Mouse (Mus musculus): Measurements from ENCODE around the gene Miga2. TPM values are rescaled to one million over a fixed set of nuclear protein-coding genes. Genes with fewer than 3 reads are reported as not detected.

The Miga2 gene
- polyA plus RNA-seq, 1 experiment from 2014 or later, result 32.6 TPM

- Histone ChIP-seq H3K9me3 (replicated peaks) (no peaks in the 10 kb centered on the region), H3K36me3 (peaks cover 4% of the 10 kb centered on the region; the same call in 1 of the 2 replicates), H3K4me1 (replicated peaks) (peaks cover 35% of the 10 kb centered on the region), H3K9ac (no peak overlapping the region), H3K27me3 (no peaks in the 10 kb centered on the region), H3K4me3 (no peak overlapping the region), H3K27ac (no peak overlapping the region), H3K4me2 (no peak overlapping the region)
- ATAC-seq (replicated peaks; ENCODE audit: insufficient number of reproducible peaks, insufficient read depth, low FRiP score, low read depth), result no peak
- WGBS, result 70% methylated on average over 4 of the region's 4 CpGs
These were observed 57.4 kb downstream of the Miga2 start for GRCm38 (mm10) chr2:30421432-30421831.

- no peak for ATAC-seq (replicated peaks; ENCODE audit: insufficient number of reproducible peaks, insufficient read depth, low FRiP score, low read depth)
- Histone ChIP-seq H3K27ac (no peak overlapping the region), H3K4me3 (no peak overlapping the region), H3K9ac (no peak overlapping the region), H3K9me3 (replicated peaks) (no peaks in the 10 kb centered on the region), H3K27me3 (no peaks in the 10 kb centered on the region), H3K36me3 (peaks cover 78% of the 10 kb centered on the region), H3K4me1 (replicated peaks) (peaks cover 8% of the 10 kb centered on the region; the same call in 1 of the 2 replicates), H3K4me2 (no peak overlapping the region)
These were observed 65.1 kb downstream of the Miga2 start for GRCm38 (mm10) chr2:30429156-30429555.

Small RNA genes lying within 50 kb of the gene (microRNA-seq; reads per million reads assigned to microRNA genes)
- not detected for gene Gm47292

Other genes with a start within 250 kb of the Miga2 start
- gene Zer1, start 239.6 kb upstream of the Miga2 start, polyA plus RNA-seq (2015; fragmentation: Nextera tagmentation; extraction: Ambion mirVana), result 5.0 and 6.8 TPM in 2 replicates
- 5.6 and 6.4 TPM in 2 replicates for gene Tbc1d13, start 230.5 kb upstream of the Miga2 start, polyA plus RNA-seq (2015; fragmentation: Nextera tagmentation; extraction: Ambion mirVana)
- 33.9 and 35.1 TPM in 2 replicates for gene Endog, start 192.7 kb upstream of the Miga2 start, polyA plus RNA-seq (2015; fragmentation: Nextera tagmentation; extraction: Ambion mirVana)
- 27.3 and 36.3 TPM in 2 replicates for gene Spout1, start 185.8 kb upstream of the Miga2 start, polyA plus RNA-seq (2015; fragmentation: Nextera tagmentation; extraction: Ambion mirVana)
- 21.1 and 22.1 TPM in 2 replicates for gene Kyat1, start 158.4 kb upstream of the Miga2 start, polyA plus RNA-seq (2015; fragmentation: Nextera tagmentation; extraction: Ambion mirVana)
- gene Lrrc8a, start 126.5 kb upstream of the Miga2 start, polyA plus RNA-seq (2015; fragmentation: Nextera tagmentation; extraction: Ambion mirVana), result 37.7 and 40.0 TPM in 2 replicates
- 0.33 and 0.38 TPM in 2 replicates for gene Gm28035, start 123.7 kb upstream of the Miga2 start, polyA plus RNA-seq (2015; fragmentation: Nextera tagmentation; extraction: Ambion mirVana)
- 8.4 and 10.1 TPM in 2 replicates for gene Phyhd1, start 98.0 kb upstream of the Miga2 start, polyA plus RNA-seq (2015; fragmentation: Nextera tagmentation; extraction: Ambion mirVana)
- not detected in 2 replicates for gene Gm28038, start 83.2 kb upstream of the Miga2 start, polyA plus RNA-seq (2015; fragmentation: Nextera tagmentation; extraction: Ambion mirVana)
- 26.9 and 32.0 TPM in 2 replicates for gene Dolk, start 77.9 kb upstream of the Miga2 start, polyA plus RNA-seq (2015; fragmentation: Nextera tagmentation; extraction: Ambion mirVana)
- gene Nup188, start 77.8 kb upstream of the Miga2 start, polyA plus RNA-seq (2015; fragmentation: Nextera tagmentation; extraction: Ambion mirVana), result 15.8 and 23.4 TPM in 2 replicates
- 105 and 140 TPM in 2 replicates for gene Sh3glb2, start 4.9 kb upstream of the Miga2 start, polyA plus RNA-seq (2015; fragmentation: Nextera tagmentation; extraction: Ambion mirVana)
- 19.5 and 25.2 TPM in 2 replicates for gene Dolpp1, start 28.0 kb downstream of the Miga2 start, polyA plus RNA-seq (2015; fragmentation: Nextera tagmentation; extraction: Ambion mirVana)
- 108 and 109 TPM in 2 replicates for gene Crat, start 51.6 kb downstream of the Miga2 start, polyA plus RNA-seq (2015; fragmentation: Nextera tagmentation; extraction: Ambion mirVana)
- gene Ptpa, start 51.8 kb downstream of the Miga2 start, polyA plus RNA-seq (2015; fragmentation: Nextera tagmentation; extraction: Ambion mirVana), result 102 and 119 TPM in 2 replicates
- gene Ier5l, start 110.0 kb downstream of the Miga2 start, polyA plus RNA-seq (2015; fragmentation: Nextera tagmentation; extraction: Ambion mirVana), result 1.7 and 2.0 TPM in 2 replicates
- gene Cstad, start 230.8 kb downstream of the Miga2 start, polyA plus RNA-seq (2015; fragmentation: Nextera tagmentation; extraction: Ambion mirVana), result 1.1 and 1.5 TPM in 2 replicates